Mouse (Mus musculus): ENCODE results near the gene Abca4. TPM values are rescaled to one million over a fixed set of nuclear protein-coding genes. Genes with fewer than 3 reads are reported as not detected.

Abca4 gene
- polyA plus RNA-seq, 1 experiment from 2014 or later, result 1.2 TPM

DNA sequence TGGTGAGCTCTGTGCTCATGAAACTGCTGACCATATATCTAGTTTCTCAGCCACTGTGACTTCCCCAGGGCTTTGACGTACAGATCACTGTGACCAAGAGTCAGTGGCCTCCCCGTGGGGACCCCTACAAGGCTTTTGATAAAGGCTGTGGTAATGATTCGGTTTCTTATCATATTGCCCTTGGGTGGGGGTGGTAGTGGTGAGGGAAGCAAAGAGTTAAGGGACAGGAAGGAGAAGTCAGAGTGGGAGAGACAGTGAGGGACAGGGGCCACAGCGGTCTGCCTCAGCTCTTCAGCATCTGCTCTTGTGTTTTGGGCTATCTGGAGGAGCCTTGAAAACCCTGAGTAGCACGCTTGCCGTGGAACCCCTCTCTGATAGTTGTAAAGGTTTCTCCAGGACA lies 46.1 kb downstream of the Abca4 start:
- no peaks in the 10 kb centered on the region for H3K36me3 ChIP-seq
- H3K4me1 ChIP-seq (replicated peaks), result peaks cover 7% of the 10 kb centered on the region
- H3K27ac ChIP-seq (replicated peaks), result no peak overlapping the region
- no peaks in the 10 kb centered on the region for H3K27me3 ChIP-seq
- no peak overlapping the region for H3K4me2 ChIP-seq
- no peaks in the 10 kb centered on the region for H3K9me3 ChIP-seq
- no peak overlapping the region for H3K9ac ChIP-seq
- no peak overlapping the region for H3K4me3 ChIP-seq
- WGBS, result 79% methylated on average over 6 of the region's 6 CpGs
- ATAC-seq (ENCODE audit: low read depth), result no peak

DNA sequence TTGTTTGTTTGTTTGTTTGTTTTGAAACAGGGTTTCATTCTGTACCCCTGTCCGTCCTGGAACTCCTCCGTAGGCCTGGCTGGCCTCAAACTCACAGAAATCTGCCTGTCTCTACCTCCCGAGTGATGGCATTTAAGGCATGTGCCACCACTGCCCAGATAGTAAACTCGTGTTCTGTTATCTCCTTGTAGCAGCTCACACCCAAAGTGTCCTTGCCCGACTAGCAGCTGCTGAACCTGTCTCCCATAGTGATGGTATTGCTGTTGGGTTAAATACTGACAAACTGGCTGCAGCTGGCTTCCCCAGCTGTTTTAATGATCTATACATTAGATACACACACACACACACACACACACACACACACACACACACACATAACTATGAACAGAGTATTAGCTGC lies 55.5 kb downstream of the Abca4 start:
- H3K27me3 ChIP-seq, result no peaks in the 10 kb centered on the region
- H3K4me1 ChIP-seq (replicated peaks), result no peaks in the 10 kb centered on the region
- no peaks in the 10 kb centered on the region for H3K36me3 ChIP-seq
- H3K4me2 ChIP-seq, result no peak overlapping the region
- ATAC-seq (ENCODE audit: low read depth), result no peak
- no peak overlapping the region for H3K4me3 ChIP-seq
- WGBS, result 77% methylated on average over 5 of the region's 5 CpGs
- no peaks in the 10 kb centered on the region for H3K9me3 ChIP-seq
- no peak overlapping the region for H3K9ac ChIP-seq
- no peak overlapping the region for H3K27ac ChIP-seq (replicated peaks)

DNA sequence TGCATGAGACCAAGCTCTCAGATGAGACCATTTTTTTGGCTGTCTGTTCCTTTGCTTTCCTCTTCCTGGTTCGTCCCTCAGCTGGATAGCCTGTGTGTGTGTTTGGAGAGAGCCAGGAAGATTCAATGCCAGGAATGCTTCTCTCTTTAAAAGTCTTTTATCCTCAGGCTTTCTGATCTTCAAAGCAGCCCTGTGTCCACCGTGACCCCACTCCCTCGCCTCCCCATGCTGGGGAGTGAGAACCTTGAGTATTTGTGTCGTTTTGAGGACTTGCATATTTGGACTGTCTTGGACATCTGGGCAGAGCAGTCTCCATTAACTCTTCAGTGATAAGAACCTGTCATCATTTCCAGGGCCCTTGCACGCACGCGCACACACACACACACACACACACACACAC lies 57.8 kb downstream of the Abca4 start:
- ATAC-seq (ENCODE audit: low read depth), result no peak
- Histone ChIP-seq H3K4me1 (replicated peaks) (no peaks in the 10 kb centered on the region), H3K9me3 (no peaks in the 10 kb centered on the region)

DNA sequence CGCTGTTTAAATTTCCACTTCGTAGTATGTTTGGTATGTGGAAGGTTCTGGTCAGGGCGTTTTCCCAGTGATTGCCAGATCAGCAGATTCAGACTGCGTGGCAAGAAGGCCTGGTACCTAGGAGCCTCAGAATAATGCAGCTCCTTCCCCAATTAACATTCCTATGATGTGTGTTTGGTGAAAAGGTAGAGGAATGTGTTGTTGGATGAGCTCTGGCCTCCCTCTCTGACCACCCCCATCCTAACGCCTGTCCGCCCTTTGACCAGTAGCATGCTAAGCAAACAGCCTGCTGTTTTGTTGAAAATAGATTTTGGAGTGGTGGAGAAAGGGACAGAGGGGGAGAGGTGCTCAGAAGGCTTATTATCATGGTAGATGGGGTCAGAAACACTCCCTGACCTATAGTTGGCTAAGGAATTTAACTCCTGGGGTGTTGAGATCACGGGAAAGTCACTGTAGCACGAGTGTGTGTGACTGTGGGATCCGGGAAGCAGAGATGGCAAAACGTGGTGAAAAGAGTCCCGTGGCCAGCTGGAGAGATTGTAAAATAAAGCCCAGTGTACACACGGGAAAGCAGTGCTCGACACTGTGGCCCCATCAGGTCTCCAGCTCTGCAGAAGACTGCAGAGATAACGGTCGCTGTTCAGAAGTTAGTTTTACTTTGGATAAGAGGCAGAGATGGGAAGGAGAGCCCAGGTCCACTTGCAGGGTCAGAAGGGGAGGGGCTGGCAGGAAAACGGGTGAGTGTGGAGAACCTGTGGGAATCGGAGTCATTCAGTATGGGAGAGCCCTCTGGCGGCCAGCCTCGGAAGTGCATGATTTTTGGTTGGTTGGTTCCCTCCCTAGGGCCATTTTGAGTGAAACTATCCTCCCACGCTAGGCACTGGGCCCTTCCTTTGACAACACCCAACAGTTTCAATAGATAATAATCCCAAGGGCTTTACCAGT lies 59.9 kb downstream of the Abca4 start:
- H3K4me3 ChIP-seq, result no peak overlapping the region; the same call in 1 of the 2 replicates
- no peak overlapping the region for H3K9ac ChIP-seq
- 33% methylated on average over 20 of the region's 20 CpGs for WGBS
- H3K27me3 ChIP-seq, result no peaks in the 10 kb centered on the region
- no peak overlapping the region for H3K27ac ChIP-seq (replicated peaks)
- no peaks in the 10 kb centered on the region for H3K36me3 ChIP-seq
- H3K4me1 ChIP-seq (replicated peaks), result no peaks in the 10 kb centered on the region
- peak; percentile 40; the same call in 1 of the 2 replicates for ATAC-seq (ENCODE audit: low read depth)
- H3K4me2 ChIP-seq, result peak overlapping the region; percentile 38
- no peaks in the 10 kb centered on the region for H3K9me3 ChIP-seq

More for the DNA sequence above, 57.8 kb downstream of the Abca4 start:
- Histone ChIP-seq H3K27me3 (no peaks in the 10 kb centered on the region), H3K9ac (no peak overlapping the region), H3K27ac (replicated peaks) (no peak overlapping the region), H3K4me3 (no peak overlapping the region), H3K36me3 (no peaks in the 10 kb centered on the region), H3K4me2 (no peak overlapping the region)
- 66% methylated on average over 7 of the region's 7 CpGs for WGBS

DNA sequence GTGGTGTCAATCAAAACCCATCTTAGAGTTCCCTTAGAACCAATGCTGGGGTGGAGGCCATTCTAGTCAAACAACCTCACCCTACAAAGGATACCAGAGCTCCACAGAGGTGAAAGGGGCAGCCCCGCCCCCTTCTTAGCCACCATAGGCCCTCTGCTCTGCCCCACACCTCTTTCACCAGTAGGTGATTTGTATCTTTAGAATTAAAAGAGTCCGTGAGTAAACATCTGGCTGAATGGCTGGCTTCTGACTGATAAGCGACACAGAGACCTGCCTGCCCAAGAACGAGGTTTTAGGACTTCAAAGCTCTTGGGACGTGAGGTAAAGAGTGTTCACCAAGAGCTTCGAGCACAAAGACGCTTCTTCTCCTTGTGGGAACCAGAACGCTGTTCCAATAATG lies 62.7 kb downstream of the Abca4 start:
- Histone ChIP-seq H3K4me3 (no peak overlapping the region), H3K4me2 (no peak overlapping the region), H3K27me3 (no peaks in the 10 kb centered on the region), H3K4me1 (replicated peaks) (peaks cover 7% of the 10 kb centered on the region; the same call in 1 of the 2 replicates), H3K9ac (no peak overlapping the region), H3K36me3 (no peaks in the 10 kb centered on the region), H3K27ac (replicated peaks) (no peak overlapping the region), H3K9me3 (no peaks in the 10 kb centered on the region)
- ATAC-seq (ENCODE audit: low read depth), result no peak
- WGBS, result 87% methylated on average over 8 of the region's 8 CpGs

DNA sequence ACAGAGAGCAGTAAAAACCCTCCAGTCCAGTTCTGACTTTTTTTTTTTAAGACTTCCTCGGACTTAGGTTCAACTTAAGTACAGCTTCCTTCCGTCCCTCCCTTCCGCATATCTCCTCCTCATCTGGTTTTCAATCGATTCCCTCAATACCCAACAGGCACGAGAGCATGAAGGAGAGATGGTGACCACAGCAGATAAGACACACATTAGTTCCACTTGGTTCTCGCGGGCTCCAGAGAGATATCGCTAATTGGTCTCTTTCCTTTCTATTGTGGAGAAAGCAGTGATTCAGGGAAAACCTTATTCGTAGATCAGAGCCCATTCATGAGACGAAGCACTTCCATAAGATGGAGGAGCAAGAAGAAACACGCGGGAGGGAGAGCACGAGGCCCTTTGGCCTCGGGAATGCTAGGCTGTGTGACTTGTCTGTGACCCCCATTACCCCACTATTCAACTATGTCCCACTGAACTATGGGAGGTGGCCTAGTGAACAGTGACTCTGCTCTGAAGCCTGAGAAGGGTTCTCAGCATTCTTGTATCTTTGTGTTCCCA lies 63.5 kb downstream of the Abca4 start:
- peaks cover 7% of the 10 kb centered on the region; the same call in 1 of the 2 replicates for H3K4me1 ChIP-seq (replicated peaks)
- H3K36me3 ChIP-seq, result no peaks in the 10 kb centered on the region
- H3K4me2 ChIP-seq, result no peak overlapping the region
- H3K27me3 ChIP-seq, result no peaks in the 10 kb centered on the region
- WGBS, result 83% methylated on average over 14 of the region's 14 CpGs
- H3K9me3 ChIP-seq, result no peaks in the 10 kb centered on the region
- H3K9ac ChIP-seq, result no peak overlapping the region
- H3K4me3 ChIP-seq, result no peak overlapping the region
- ATAC-seq (ENCODE audit: low read depth), result no peak
- no peak overlapping the region for H3K27ac ChIP-seq (replicated peaks)

DNA sequence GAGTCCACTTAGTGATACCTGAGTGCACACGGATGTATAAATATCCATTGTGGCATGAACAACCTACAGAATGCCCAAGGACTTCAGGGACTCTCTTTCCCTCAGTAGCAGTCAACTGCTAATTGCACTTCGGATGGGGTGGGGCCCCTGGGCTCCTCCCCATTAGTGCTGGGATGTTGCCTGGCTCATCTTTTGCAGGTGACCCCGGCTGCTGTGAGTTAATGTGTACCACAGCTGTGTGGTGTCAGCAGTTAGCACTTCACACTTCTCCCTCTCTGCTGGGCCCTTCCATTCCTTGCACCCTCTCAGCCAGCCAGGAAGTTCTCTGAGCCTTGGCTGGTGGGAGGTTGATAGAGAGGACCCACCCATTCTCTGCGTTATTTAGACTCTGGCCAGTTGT lies 65.2 kb downstream of the Abca4 start:
- ATAC-seq (ENCODE audit: low read depth), result no peak
- Histone ChIP-seq H3K4me1 (replicated peaks) (peaks cover 7% of the 10 kb centered on the region; the same call in 1 of the 2 replicates), H3K27ac (replicated peaks) (no peak overlapping the region), H3K9ac (no peak overlapping the region), H3K4me2 (no peak overlapping the region), H3K36me3 (no peaks in the 10 kb centered on the region), H3K27me3 (no peaks in the 10 kb centered on the region), H3K9me3 (no peaks in the 10 kb centered on the region), H3K4me3 (no peak overlapping the region)
- 71% methylated on average over 4 of the region's 4 CpGs for WGBS

DNA sequence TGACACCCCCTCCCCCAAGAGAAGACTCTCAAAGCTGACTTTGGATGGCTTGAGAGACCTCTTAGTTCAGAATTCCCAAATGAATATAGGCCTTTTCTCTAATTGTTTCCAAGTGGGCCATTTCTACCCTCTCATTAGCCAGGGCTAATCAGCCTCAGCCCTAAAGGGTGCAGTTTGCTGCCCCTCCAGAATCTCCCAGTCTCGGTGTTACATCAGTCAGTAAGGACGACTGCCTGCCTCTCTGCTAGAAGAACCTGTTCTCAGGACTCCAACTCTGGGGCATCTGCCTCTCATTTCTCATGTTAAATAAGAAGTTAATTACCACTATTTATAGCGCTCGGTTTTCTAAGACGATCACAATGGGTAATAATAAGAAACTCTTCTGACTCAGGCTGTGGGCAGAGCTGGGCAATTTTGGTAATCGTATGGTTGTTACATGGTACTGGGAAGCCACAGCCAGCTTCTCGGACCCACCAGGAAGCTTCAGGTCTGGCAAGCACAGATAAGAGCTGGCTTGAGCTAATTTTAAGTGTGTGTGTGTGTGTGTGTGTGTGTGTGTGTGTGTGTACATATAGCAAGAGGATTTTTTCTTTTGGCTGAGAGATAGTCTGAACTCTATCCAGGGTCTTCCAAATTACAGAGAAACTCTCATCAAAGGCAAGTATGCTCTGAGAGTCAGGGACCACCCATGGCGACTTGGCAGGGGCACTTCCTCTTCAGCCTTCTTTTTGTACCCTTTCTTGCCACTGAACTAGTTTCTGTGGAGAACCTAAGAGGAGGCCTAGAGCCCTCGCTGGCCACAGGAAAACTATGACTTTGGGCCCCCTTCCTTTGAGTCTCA lies 67.1 kb downstream of the Abca4 start:
- Histone ChIP-seq H3K27me3 (no peaks in the 10 kb centered on the region), H3K9me3 (no peaks in the 10 kb centered on the region), H3K4me2 (no peak overlapping the region), H3K4me3 (no peak overlapping the region), H3K4me1 (replicated peaks) (peaks cover 7% of the 10 kb centered on the region; the same call in 1 of the 2 replicates), H3K9ac (no peak overlapping the region), H3K27ac (replicated peaks) (no peak overlapping the region), H3K36me3 (no peaks in the 10 kb centered on the region)
- no peak for ATAC-seq (ENCODE audit: low read depth)
- 15% methylated on average over 9 of the region's 9 CpGs for WGBS

DNA sequence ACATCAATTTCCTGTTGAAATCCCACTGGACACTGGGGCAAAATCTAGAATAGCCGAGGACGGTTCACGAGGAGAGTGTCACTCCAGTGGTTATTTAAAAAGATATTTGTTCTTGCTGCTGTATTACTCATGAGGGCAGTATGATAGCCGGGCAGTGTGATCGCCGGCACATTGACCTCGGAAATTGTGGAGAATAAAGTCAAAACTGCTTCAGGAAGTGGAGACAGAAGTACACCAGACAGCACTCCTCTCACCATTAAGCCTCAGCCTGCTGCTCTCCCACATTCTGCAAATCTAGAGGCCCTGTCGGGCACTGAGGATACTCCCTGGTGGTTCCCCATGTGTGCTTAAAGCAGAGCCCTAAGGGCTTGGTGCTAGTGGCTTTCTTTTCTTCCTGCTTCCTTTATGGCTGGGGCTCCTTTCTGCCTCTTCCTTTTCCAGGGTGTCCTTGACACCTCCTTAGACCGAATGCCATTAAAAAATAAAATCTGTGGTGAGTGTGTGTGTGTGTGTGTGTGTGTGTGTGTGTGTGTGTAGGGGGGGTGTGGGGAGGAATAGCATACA lies 74.5 kb downstream of the Abca4 start:
- H3K36me3 ChIP-seq, result no peaks in the 10 kb centered on the region
- WGBS, result 68% methylated on average over 9 of the region's 9 CpGs
- H3K4me2 ChIP-seq, result no peak overlapping the region
- H3K4me3 ChIP-seq, result no peak overlapping the region
- H3K27me3 ChIP-seq, result no peaks in the 10 kb centered on the region
- H3K27ac ChIP-seq (replicated peaks), result 0 out of 2 replicates have a peak overlapping the region, but pooled peaks have one; percentile 28
- peaks cover 12% of the 10 kb centered on the region for H3K4me1 ChIP-seq (replicated peaks)
- no peak for ATAC-seq (ENCODE audit: low read depth)
- H3K9ac ChIP-seq, result no peak overlapping the region
- H3K9me3 ChIP-seq, result no peaks in the 10 kb centered on the region

DNA sequence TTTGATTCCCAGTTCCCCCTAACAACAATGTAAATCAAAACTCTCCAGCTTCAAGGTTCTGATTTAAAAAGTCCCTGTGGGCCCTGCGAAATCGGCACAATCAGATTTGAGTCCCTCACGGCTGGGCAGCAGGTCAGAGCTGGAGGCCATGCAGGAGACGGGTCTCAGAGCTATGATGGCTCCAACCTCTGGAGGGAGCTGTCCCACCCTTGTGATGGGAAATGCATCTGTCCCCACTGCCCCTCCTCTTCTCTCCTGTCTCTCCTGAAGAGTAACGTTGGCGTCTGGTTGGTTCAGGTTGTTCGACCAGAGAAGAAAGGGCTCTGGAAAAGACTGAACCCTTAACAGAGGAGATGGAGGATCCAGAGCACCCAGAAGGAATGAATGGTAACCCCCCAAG lies 75.5 kb downstream of the Abca4 start:
- Histone ChIP-seq H3K4me2 (no peak overlapping the region), H3K36me3 (no peaks in the 10 kb centered on the region), H3K27me3 (no peaks in the 10 kb centered on the region), H3K9me3 (no peaks in the 10 kb centered on the region), H3K9ac (no peak overlapping the region), H3K4me3 (no peak overlapping the region), H3K27ac (replicated peaks) (0 out of 2 replicates have a peak overlapping the region, but pooled peaks have one; percentile 28), H3K4me1 (replicated peaks) (peaks cover 12% of the 10 kb centered on the region)
- ATAC-seq (ENCODE audit: low read depth), result no peak
- 62% methylated on average over 7 of the region's 7 CpGs for WGBS

DNA sequence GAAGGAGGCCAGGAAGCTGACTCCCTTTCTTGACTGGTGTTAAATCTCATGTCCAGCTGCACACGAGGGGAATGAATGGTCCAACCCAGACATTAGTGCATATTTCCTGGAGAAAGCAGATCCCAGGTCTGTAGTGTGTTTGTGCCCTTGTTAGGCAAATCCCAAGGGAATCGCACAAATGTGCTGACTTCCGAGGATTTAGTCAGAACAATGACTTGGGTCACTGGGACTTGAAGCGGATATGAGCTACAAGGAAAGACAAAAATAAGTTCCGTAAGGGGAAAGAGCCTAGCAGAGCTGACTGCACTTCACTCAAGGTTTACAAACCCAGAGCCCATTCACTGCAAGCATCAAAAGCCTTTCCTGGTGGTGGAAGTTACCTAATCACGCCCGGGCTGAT lies 76.0 kb downstream of the Abca4 start:
- no peak for ATAC-seq (ENCODE audit: low read depth)
- Histone ChIP-seq H3K9ac (no peak overlapping the region), H3K36me3 (no peaks in the 10 kb centered on the region), H3K27ac (replicated peaks) (0 out of 2 replicates have a peak overlapping the region, but pooled peaks have one; percentile 46), H3K4me2 (no peak overlapping the region), H3K9me3 (no peaks in the 10 kb centered on the region), H3K4me3 (no peak overlapping the region), H3K4me1 (replicated peaks) (peaks cover 12% of the 10 kb centered on the region), H3K27me3 (no peaks in the 10 kb centered on the region)
- WGBS, result 83% methylated on average over 7 of the region's 7 CpGs
